Mouse (Mus musculus): ENCODE measurements around the gene Hps5.
"Not testable (repeated sequence)": the region's sequence is repeated elsewhere in the genome, so short reads cannot be mapped to it uniquely, and the experiment has no call there.

Hps5 gene

DNA sequence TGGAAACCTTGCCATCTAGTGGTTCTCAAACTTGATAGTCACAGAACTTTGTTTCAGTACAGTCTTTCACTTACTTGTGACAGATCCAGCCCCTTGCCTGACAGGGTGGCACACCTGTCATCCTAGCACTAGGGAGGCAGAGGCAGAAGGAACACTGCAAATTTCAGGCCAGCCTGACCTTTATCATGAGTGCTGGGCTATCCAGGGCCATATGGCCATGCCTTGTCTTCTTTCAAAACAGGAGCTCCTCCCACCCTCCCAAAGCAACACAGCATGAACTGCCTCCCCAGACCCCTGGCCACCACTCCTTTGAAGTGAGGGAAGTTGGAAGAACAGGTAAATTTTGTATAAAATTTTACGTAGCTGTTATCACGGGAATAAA lies 31.9 kb upstream of the Hps5 start:
- DNase-seq (ENCODE audit: low read depth, low spot score), result no peak

DNA sequence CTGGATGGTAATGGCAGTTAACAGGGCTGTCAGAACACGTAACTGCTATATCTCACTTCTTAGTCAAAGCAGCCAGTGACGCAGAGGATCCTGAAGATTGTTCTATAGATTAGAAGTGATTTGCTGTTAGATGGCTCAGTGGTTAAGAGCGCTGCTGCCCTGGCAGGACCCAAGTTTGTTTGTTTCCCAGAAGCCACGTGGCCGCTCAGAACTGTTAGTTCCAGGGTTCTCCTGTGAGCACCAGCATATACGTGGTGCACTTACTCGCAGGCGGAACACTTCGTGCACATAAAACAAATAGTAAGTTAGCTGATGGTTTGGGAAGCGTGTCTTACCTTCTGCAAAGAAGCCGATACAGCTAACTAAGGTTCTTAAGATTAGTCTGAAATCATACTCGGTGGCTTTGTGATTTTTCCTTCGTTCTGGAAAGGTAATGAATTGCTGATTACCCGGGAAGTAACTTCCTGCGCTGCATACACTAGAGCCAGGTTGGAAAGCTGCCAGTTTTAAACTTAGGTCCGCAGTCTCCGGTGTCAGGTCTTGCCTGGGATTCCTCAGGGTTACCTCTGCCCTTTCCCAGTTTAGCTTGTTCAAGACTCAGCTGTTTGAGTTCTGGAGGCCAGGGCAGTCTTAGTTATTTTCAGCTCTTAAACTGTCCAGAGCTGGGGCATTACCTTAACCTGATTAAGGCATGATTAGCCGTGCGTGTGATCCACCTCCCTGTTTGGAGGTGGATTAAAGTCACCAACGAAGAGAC lies 31.4 kb upstream of the Hps5 start:
- DNase-seq (ENCODE audit: low read depth, low spot score), result no peak

GRCm38 (mm10) chr7:46820876-46821632 lies 25.2 kb upstream of the Hps5 start:
- DNase-seq (ENCODE audit: low read depth, low spot score), result not testable (repeated sequence)

DNA sequence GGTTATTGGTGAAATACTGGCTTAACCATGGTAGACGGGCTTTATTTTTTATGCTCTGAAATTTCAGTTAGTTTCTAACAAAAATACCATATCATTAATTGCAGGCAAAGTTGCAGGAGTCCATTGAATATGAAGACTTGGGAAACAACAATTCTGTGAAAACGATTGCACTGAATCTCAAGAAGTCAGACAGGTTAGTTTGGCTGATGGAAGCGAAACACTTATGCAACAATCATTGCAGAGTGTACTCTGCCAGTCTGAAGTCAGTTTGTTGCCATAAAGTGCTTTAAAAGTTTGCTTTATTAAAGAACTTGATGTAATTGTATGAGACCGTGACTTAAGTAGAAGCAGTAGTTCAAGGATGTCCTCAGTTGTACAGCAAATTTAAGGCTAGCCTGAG lies 18.1 kb upstream of the Hps5 start:
- DNase-seq (ENCODE audit: low read depth, low spot score), result no peak

GRCm38 (mm10) chr7:46810325-46810724 lies 14.5 kb upstream of the Hps5 start:
- no peak for DNase-seq (ENCODE audit: low read depth, low spot score)

DNA sequence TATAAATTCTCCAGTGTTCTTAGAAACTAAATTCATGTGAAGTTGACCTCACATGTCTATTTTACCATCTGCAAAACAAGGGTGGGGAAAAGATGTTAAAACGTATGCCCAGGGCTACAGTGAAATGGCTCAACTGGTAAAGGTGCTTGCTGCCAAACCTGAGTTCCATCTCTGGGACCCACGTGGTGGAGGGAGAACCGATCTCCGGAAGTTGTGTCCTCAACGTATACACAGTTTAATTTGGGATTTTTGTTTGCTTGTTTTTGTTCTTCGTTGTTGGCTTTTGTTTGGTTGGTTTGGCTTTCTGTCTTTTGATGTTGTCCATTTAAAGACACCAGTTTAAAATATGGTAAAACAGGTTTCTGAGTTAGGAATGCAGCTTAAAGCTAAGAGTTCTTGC lies 915 bp upstream of the Hps5 start:
- DNase-seq (ENCODE audit: low read depth, low spot score), result no peak

DNA sequence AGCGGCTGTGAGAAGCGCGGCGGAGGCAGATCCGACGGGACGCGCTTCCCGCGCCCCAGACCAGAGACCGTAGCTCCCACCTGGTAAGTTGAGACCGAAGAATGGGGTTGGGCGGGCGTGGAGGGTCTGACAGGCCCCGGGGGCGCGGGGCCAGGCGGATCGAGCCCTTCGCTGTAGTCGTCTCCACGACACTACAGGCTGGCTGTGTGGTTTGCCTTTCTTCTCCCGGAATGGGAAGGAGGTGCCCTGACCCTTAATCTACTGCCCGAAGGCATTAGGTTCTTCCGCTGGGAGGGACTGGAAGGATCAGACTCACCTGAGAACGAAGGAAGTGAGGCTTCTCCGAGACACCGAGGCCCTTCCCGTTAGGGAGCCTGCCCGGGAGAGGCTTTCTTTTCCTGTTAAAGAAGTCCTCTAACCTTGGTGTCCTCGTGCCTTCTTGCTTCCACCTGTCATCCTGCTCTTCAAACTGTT lies 379 bp upstream of the Hps5 start:
- peak; percentile 14 for DNase-seq (ENCODE audit: low read depth, low spot score)

GRCm38 (mm10) chr7:46793871-46794270 lies 2.0 kb downstream of the Hps5 start:
- no peak for DNase-seq (ENCODE audit: low read depth, low spot score)

- no peak for DNase-seq (ENCODE audit: low read depth, low spot score)
These were observed 6.6 kb downstream of the Hps5 start for GRCm38 (mm10) chr7:46789177-46789849.

DNA sequence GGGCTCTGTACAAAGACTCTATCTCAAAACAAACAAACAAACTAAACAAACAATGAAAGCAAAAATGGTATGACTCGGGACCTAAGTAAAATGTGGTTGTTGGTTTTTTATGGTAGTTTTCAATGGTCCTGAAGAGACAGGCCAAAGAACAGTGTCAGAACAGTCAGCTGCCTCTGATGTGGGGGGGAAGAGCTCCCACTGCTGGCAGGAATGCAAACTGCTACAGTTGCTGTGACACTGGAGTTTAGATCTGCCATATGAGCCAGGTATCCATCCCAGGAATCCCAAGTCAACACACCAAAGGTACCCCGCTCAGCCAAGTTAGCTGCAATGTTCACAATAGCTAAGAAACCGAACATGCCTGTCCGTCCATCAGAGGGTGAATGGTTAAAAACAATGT lies 25.2 kb downstream of the Hps5 start:
- DNase-seq (ENCODE audit: low read depth, low spot score), result peak; percentile 82

GRCm38 (mm10) chr7:46768451-46768850 lies 27.4 kb downstream of the Hps5 start:
- DNase-seq (ENCODE audit: low read depth, low spot score), result no peak

DNA sequence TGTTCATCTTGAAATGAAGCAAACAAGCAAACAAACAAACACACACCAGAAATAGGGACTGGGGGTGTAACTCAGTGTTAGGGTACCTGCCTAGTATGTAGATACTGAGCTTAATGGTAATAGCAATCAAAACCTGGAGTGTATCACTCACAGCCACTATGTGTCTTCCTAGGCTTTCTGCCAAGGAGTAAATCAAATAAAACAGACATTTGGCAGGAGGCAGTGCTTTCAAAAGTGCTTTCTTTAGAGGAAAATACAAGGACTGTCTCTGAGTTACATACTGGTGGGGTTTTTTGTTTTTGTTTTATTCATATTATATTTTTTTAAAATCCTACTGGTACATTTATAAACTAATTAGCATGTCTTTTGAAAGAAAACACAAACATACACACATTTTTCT lies 28.5 kb downstream of the Hps5 start:
- DNase-seq (ENCODE audit: low read depth, low spot score), result no peak

- DNase-seq (ENCODE audit: low read depth, low spot score), result no peak
These were observed 31.2 kb downstream of the Hps5 start for GRCm38 (mm10) chr7:46764672-46765071.

DNA sequence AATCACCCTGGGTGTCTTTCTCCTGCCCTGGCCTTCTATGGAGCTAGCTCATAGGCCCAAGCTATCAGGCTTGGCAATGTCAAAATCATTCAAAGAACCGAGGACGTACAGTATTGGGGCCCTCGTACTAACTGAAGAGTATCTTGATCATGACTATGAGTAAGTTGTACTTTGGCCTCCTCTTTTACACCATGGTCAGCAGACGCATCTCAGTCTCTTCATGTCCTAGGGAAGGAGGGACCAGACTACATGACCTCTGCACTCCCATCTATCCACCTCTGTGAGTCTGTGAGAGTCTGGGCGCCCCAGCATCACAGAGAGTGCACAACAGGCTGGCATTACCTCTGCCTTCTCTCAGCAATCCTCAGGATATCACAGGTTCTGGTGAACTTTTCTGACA lies 33.3 kb downstream of the Hps5 start:
- DNase-seq (ENCODE audit: low read depth, low spot score), result no peak

DNA sequence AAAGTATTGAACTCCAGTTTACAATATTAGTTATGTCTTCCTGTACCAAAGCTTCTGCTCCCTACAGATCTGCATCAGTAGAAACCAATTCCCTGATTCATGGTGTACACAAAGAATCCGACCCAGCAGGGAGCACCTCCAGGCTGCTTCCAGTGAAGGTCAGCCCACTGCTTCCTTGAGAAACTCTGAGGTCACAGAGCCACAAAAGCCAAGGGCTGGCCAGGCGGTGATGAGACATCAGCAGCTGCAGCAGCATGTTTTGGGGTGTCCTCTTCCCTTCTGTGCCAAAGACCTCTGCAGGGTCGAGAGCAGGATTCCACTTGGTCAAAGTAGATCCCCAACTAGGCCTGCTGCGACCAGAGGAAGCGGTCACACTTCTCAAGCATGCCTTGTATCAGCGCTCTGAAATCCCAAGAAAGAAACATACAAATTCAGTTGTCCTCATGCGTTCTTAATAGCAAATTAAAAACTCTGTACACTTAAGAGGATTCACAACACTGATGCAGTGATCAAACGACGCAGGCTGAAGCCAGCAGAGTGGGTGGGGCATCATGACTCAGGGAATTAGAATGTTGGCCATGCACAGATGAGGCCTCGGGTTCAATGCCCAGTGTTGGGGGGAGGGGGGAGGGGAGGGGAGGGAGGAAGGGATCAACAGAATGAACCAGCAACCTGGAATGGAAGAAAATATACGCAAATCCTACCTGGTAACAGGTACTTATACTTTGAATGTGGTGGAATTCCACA lies 34.6 kb downstream of the Hps5 start:
- peak; percentile 71 for DNase-seq (ENCODE audit: low read depth, low spot score)

GRCm38 (mm10) chr7:46751490-46751889 lies 44.4 kb downstream of the Hps5 start, which contains the start of gene Saa2:
Gene Saa2, plus strand, starts transcription at chr7:46751790.
- DNase-seq (ENCODE audit: low read depth, low spot score), result no peak

- DNase-seq (ENCODE audit: low read depth, low spot score), result no peak
These were observed 47.4 kb downstream of the Hps5 start for GRCm38 (mm10) chr7:46748459-46748858.

GRCm38 (mm10) chr7:46746381-46746780 lies 49.5 kb downstream of the Hps5 start:
- DNase-seq (ENCODE audit: low read depth, low spot score), result no peak

GRCm38 (mm10) chr7:46745816-46746215 lies 50.0 kb downstream of the Hps5 start:
- no peak for DNase-seq (ENCODE audit: low read depth, low spot score)

DNA sequence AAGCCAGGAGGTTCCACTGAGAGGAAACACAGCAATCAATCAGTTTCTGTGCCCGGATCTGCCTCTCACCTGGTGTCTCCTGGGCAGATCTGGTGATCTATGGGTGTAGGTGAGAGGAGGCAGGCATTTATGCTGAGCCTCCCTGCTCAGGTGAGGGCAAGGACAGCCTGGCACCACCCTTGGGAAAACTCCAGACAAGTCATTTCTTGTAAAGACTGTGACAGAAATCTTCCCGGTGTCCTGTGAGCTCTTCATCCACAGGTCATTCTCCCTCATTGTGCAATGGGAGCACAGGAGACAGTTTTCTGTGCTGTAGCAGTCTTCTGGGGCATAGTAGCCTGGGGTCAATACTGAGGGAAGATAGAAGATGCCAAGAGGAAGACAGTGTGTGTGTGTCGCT lies 53.0 kb downstream of the Hps5 start, which contains the start of gene Saa1:
Gene Saa1 (minus strand): TSS at position 101 of the 400 bp plus-strand sequence.
- not testable (repeated sequence) for DNase-seq (ENCODE audit: low read depth, low spot score)

DNA sequence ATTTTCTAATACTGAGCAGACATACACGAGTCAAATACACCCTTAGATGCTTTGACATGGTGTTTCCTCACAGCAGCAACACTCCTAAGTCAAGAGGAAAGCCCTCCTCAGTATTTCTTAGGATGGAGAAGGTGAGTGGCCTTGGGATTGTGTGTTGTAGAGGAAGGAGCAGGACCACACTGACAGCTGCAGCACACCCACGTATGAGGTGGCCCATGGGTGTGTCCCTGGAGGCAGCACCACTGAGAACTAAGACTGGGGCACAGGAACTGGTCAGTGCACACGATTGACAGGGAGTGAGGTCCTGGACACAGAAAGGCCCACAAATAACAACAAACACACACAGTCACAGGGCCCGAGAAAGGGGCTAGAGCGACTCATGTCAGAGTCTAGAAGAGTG lies 55.8 kb downstream of the Hps5 start:
- DNase-seq (ENCODE audit: low read depth, low spot score), result not testable (repeated sequence)

Measured in 3T3-L1 (cell line).